Mouse (Mus musculus): ENCODE results near the gene Ufsp1.

GRCm38 (mm10) chr5:137287032-137287952 is 7.1 kb upstream of the Ufsp1 start, which contains the start of gene Ache:
- TF ChIP-seq CTCF (IDR thresholded peaks at IDR 0.05; ENCODE audit: low read depth, low read length) (no peak), POLR2A (IDR thresholded peaks at IDR 0.05; ENCODE audit: extremely low read depth, insufficient read depth, low read length) (no peak)

All from liver, adult 2 months (tissue).